Mouse (Mus musculus) lung, postnatal 0 days (tissue): ENCODE data around the gene Mpnd.

Experiments
- CTCF ChIP-seq: IDR thresholded peaks from 2 replicates; pipeline ENCODE4 v1.5.1; 2016; ENCODE audit warnings: antibody characterized with exemption, mild to moderate bottlenecking
- EP300 ChIP-seq: IDR thresholded peaks from 2 replicates; pipeline ENCODE4 v1.6.1; 2016; ENCODE audit warnings: antibody characterized with exemption, mild to moderate bottlenecking, control low read depth

GRCm38 (mm10) chr17:56003000-56003399 is 2.5 kb upstream of the Mpnd start:
- TF ChIP-seq CTCF (no peak), EP300 (no peak)
